Mouse (Mus musculus) limb, embryonic 10.5 days (tissue): ENCODE data around the gene Pde6d. TPM values are rescaled to one million over a fixed set of nuclear protein-coding genes. Genes with fewer than 3 reads are reported as not detected.

Experiments
- DNase-seq: peaks from one replicate; pipeline ENCODE4 v3.0.0-alpha.2; 2017; ENCODE audit warnings: low spot score
- H3K27ac ChIP-seq: fragments of 300-500 bp; sonication (generic); 2 replicates; pipeline ENCODE4 v1.5.1; 2016; ENCODE audit warnings: mild to moderate bottlenecking
- H3K27me3 ChIP-seq: fragments of 300-500 bp; sonication (generic); 2 replicates; pipeline ENCODE4 v1.6.1; 2016; ENCODE audit warnings: low read depth, mild to moderate bottlenecking; ENCODE audit not compliant: poor library complexity, severe bottlenecking
- H3K36me3 ChIP-seq: fragments of 300-500 bp; sonication (generic); 2 replicates; pipeline ENCODE4 v1.6.1; 2016; ENCODE audit warnings: mild to moderate bottlenecking, moderate library complexity
- H3K4me1 ChIP-seq: fragments of 300-500 bp; sonication (generic); 2 replicates; pipeline ENCODE4 v1.6.1; 2016
- H3K4me3 ChIP-seq: fragments of 300-500 bp; sonication (generic); 2 replicates; pipeline ENCODE4 v1.5.1; 2016; ENCODE audit warnings: mild to moderate bottlenecking, moderate library complexity
- H3K9me3 ChIP-seq: fragments of 300-500 bp; sonication (generic); replicated peaks from 2 replicates; pipeline ENCODE4 v1.6.1; 2016; ENCODE audit warnings: mild to moderate bottlenecking
- WGBS: fragments of 180-500 bp; shearing (Covaris S2); methylation state at CpG from one replicate; pipeline ENCODE4 v1.1.7; 2016; 5-methylcytosine and 5-hydroxymethylcytosine counted together
- polyA plus RNA-seq: library from polyadenylated mRNA; unstranded; fragments of >200 nt; fragmentation: Nextera tagmentation; extraction: Ambion mirVana; gene quantifications from 2 replicates; pipeline ENCODE4 v1.2.1, GENCODE M21; 2016

The Pde6d gene
- polyA plus RNA-seq, 1 experiment from 2014 or later, result 74.6 TPM

DNA sequence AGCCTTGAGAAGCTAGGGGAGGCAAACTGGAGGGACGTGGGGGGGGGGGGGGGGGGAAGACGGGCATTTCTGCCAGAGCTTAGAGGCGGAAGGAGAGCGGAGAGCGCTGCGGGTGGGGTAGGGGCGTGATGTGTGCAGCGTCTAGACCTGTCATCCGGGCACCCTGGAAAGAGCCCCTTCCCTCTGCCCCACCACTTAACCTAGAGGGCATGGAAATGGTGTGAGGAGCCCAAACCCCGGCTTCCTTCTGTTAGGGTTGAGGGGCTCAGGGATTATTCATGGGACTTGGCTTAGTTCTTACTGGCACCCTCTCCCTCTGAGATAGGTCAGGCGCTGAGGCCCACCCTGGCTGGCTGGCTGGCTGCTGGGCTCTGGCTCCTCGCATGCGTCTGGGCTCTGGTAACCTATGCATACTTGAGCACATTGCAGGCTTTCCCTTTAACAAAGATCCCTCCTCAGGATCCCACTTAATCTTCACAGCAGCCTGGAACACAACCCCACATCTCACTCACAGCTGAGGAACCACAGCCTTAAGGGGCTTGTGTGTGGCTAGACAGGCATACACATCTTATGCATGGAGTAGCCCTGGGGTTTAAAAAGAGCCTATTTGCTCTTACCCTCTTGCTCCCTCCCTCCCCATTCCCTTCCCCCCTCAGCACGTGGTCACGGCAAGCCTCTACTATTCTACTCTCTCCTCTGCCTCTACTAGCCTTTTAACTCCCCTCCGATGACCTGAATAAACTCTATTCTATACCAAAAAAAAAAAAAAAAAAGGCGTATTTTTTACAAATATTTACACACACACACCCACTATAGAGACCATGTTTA, 80.0 kb downstream of the Pde6d start:
- Histone ChIP-seq H3K9me3 (no peaks in the 10 kb centered on the region), H3K27ac (peak overlapping the region; percentile 99), H3K4me1 (peaks cover 77% of the 10 kb centered on the region), H3K27me3 (no peaks in the 10 kb centered on the region), H3K36me3 (no peaks in the 10 kb centered on the region), H3K4me3 (peak overlapping the region; percentile 33)
- DNase-seq, result peak; percentile 67
- WGBS, result 12% methylated on average over 15 of the region's 17 CpGs

DNA sequence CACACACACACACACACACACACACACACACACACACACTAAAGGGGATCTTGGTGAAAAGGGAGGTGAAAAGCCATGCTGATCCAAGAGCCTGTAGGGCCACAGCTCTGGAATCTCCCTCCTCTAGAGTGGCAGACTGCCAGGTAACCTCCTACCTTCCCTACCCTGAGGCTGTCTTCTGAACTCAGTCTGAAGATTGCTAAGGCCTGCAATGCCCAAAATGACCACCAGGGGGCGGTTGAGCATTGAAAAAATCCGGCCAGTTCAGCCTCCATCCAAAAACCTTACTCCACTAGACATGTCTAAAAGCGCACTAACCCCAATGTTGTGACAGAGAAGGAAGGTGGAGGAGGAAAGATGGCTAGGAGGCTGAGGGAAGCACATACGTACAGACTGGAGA, 80.9 kb downstream of the Pde6d start:
- WGBS, result 2% methylated on average over 4 of the region's 4 CpGs
- Histone ChIP-seq H3K4me3 (peak overlapping the region; percentile 33; the same call in 1 of the 2 replicates), H3K36me3 (no peaks in the 10 kb centered on the region), H3K27ac (peak overlapping the region; percentile 99), H3K4me1 (peaks cover 73% of the 10 kb centered on the region), H3K9me3 (no peaks in the 10 kb centered on the region), H3K27me3 (no peaks in the 10 kb centered on the region)
- DNase-seq, result peak; percentile 95

DNA sequence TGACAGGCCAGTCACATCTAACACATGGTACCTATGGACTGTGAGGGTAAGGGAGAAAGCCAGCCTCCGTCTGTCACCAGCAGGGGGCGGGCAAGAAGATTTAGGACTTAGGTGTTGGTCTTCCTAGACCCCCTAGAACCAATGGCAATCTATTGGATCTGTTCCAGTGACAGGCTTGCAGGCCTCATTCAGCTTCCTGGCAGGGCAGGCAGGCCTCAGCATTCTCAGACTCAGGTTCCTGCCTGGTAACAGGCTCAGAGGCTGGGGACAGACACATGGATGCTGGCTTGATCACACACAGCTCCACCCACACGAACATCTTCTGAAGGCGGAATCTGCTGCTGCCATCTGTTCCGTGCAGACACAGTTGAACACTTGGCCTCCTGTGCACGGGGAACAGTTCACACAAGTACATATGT, 81.3 kb downstream of the Pde6d start:
- peak; percentile 81 for DNase-seq
- no peaks in the 10 kb centered on the region for H3K9me3 ChIP-seq
- H3K27me3 ChIP-seq, result no peaks in the 10 kb centered on the region
- peak overlapping the region; percentile 33; the same call in 1 of the 2 replicates for H3K4me3 ChIP-seq
- no peaks in the 10 kb centered on the region for H3K36me3 ChIP-seq
- peaks cover 69% of the 10 kb centered on the region for H3K4me1 ChIP-seq
- H3K27ac ChIP-seq, result peak overlapping the region; percentile 99
- 40% methylated on average over 6 of the region's 6 CpGs for WGBS

GRCm38 (mm10) chr1:86500681-86501080, 81.7 kb downstream of the Pde6d start:
- Histone ChIP-seq H3K27me3 (no peaks in the 10 kb centered on the region), H3K9me3 (no peaks in the 10 kb centered on the region), H3K27ac (peak overlapping the region; percentile 99; the same call in 1 of the 2 replicates), H3K36me3 (no peaks in the 10 kb centered on the region), H3K4me3 (no peak overlapping the region), H3K4me1 (peaks cover 66% of the 10 kb centered on the region)
- no peak for DNase-seq
- 76% methylated on average over 4 of the region's 4 CpGs for WGBS

- no peaks in the 10 kb centered on the region for H3K36me3 ChIP-seq
- no peak overlapping the region for H3K4me3 ChIP-seq
- WGBS, result 45% methylated on average over 3 of the region's 3 CpGs
- DNase-seq, result no peak
- H3K27ac ChIP-seq, result peak overlapping the region; percentile 53
- peaks cover 59% of the 10 kb centered on the region for H3K4me1 ChIP-seq
- no peaks in the 10 kb centered on the region for H3K9me3 ChIP-seq
- no peaks in the 10 kb centered on the region for H3K27me3 ChIP-seq
Observed at GRCm38 (mm10) chr1:86499903-86500302, 82.5 kb downstream of the Pde6d start.

DNA sequence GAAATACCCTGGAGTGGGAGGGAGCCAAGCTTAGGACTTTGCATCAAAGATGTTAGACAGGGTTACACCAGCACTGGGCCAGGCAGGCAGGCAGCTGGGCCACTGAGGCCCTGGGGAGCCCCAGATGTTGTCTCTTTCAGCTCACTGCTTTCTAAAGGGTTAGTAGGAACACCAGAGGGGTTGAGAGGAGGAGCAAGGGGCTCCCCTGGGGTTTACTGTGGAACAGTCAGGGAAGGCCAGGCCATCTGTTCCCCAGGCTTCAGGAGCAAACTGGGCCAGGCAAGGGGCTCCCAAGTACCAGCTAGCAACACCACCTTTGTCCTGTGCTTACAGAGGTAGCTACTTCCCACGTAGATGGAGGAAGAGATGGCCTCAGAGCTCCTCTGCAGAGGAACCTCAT, 83.8 kb downstream of the Pde6d start:
- H3K27me3 ChIP-seq, result no peaks in the 10 kb centered on the region
- H3K4me3 ChIP-seq, result no peak overlapping the region
- H3K9me3 ChIP-seq, result no peaks in the 10 kb centered on the region
- H3K36me3 ChIP-seq, result no peaks in the 10 kb centered on the region
- peaks cover 49% of the 10 kb centered on the region for H3K4me1 ChIP-seq
- peak overlapping the region; percentile 61; the same call in 1 of the 2 replicates for H3K27ac ChIP-seq
- DNase-seq, result no peak
- 55% methylated on average over 1 of the region's 1 CpGs for WGBS

DNA sequence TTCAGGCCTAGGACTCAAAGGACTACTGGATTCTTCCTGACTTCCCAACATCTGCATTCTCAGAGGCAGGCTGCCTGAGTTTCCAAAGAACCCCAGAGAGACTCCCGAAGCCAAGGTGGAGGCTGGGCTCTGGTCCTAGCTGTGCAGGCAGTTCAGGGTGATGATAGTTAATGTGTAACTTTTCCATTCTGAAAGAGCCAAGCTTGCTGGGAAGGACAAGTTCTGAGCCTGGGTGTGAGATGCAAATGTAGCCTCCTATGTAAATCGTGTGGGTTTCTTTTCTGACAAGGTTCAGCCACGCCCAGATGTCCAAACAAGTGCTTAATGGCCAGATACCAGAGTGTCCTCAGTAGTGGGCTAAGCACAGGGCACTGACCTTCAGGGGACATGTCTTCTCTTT, 84.4 kb downstream of the Pde6d start:
- 62% methylated on average over 3 of the region's 3 CpGs for WGBS
- H3K36me3 ChIP-seq, result no peaks in the 10 kb centered on the region
- no peaks in the 10 kb centered on the region for H3K9me3 ChIP-seq
- H3K4me1 ChIP-seq, result peaks cover 43% of the 10 kb centered on the region
- no peak overlapping the region for H3K4me3 ChIP-seq
- H3K27me3 ChIP-seq, result no peaks in the 10 kb centered on the region
- H3K27ac ChIP-seq, result peak overlapping the region; percentile 61; the same call in 1 of the 2 replicates
- DNase-seq, result no peak

DNA sequence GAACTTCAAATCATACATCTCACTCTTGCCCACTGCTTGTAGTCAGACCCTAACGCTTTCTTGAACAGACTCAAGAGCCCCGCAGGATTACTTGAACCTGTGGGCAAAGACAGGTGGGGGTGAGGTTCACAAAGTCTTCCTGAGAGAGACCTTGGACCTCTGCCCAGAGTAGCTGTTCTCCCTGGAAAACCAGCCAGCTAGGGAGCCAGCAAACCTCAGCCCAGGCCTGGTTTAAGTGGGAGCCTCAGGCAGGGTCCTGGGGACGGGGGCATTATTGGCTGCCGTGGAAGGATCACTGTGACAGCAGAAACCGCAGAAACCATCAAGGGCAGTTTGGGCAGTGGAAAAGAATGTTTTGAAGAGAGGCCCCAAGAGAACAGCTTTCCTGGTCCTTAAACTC, 85.1 kb downstream of the Pde6d start:
- WGBS, result 90% methylated on average over 5 of the region's 5 CpGs
- Histone ChIP-seq H3K27me3 (no peaks in the 10 kb centered on the region), H3K9me3 (no peaks in the 10 kb centered on the region), H3K27ac (0 out of 2 replicates have a peak overlapping the region, but pooled peaks have one; percentile 2), H3K36me3 (no peaks in the 10 kb centered on the region), H3K4me3 (no peak overlapping the region), H3K4me1 (peaks cover 40% of the 10 kb centered on the region)
- DNase-seq, result no peak

DNA sequence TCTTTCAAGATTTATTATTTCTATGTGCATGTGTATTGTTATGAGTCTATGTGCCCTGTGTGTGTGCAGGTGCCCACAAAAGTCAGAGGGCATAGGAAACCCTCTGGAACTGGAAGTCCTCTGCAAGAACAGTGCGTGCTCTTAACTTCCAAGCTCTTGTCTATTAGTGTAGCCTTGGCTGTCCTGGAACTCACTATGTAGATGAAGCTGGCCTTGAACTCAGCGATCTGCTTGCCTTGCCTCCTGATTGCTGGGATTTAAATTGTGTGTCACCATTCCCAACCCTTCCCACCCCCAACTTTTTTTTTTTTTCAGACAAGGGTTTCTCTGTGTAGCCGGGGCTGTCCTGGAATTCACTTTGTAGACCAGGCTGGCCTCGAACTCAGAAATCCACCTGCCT, 86.1 kb downstream of the Pde6d start:
- 91% methylated on average over 4 of the region's 4 CpGs for WGBS
- Histone ChIP-seq H3K4me1 (peaks cover 40% of the 10 kb centered on the region), H3K27me3 (no peaks in the 10 kb centered on the region), H3K4me3 (no peak overlapping the region), H3K27ac (no peak overlapping the region), H3K9me3 (no peaks in the 10 kb centered on the region), H3K36me3 (no peaks in the 10 kb centered on the region)
- no peak for DNase-seq

- no peak overlapping the region for H3K27ac ChIP-seq
- H3K9me3 ChIP-seq, result no peaks in the 10 kb centered on the region
- H3K4me3 ChIP-seq, result no peak overlapping the region
- no peaks in the 10 kb centered on the region for H3K36me3 ChIP-seq
- no peak for DNase-seq
- WGBS, result 75% methylated on average over 3 of the region's 3 CpGs
- no peaks in the 10 kb centered on the region for H3K27me3 ChIP-seq
- H3K4me1 ChIP-seq, result peaks cover 24% of the 10 kb centered on the region
Observed at GRCm38 (mm10) chr1:86493783-86494182, 88.6 kb downstream of the Pde6d start.

Other genes with a start within 250 kb of the Pde6d start
- 554 and 638 TPM in 2 replicates for gene Ncl, start 223.2 kb downstream of the Pde6d start, polyA plus RNA-seq
- 0.15 and 0.24 TPM in 2 replicates for gene Nmur1, start 156.4 kb downstream of the Pde6d start, polyA plus RNA-seq
- not detected in 2 replicates for gene Tex44, start 156.3 kb downstream of the Pde6d start, polyA plus RNA-seq
- 3,283 and 3,422 TPM in 2 replicates for gene Ptma, start 55.9 kb downstream of the Pde6d start, polyA plus RNA-seq
- 77.0 and 79.9 TPM in 2 replicates for gene Cops7b, start 275 bp upstream of the Pde6d start, polyA plus RNA-seq
- 0.34 and 0.59 TPM in 2 replicates for gene Nppc, start 87.9 kb upstream of the Pde6d start, polyA plus RNA-seq
- 27.1 and 34.7 TPM in 2 replicates for gene Dis3l2, start 121.2 kb upstream of the Pde6d start, polyA plus RNA-seq